In the genomic region with DNA sequence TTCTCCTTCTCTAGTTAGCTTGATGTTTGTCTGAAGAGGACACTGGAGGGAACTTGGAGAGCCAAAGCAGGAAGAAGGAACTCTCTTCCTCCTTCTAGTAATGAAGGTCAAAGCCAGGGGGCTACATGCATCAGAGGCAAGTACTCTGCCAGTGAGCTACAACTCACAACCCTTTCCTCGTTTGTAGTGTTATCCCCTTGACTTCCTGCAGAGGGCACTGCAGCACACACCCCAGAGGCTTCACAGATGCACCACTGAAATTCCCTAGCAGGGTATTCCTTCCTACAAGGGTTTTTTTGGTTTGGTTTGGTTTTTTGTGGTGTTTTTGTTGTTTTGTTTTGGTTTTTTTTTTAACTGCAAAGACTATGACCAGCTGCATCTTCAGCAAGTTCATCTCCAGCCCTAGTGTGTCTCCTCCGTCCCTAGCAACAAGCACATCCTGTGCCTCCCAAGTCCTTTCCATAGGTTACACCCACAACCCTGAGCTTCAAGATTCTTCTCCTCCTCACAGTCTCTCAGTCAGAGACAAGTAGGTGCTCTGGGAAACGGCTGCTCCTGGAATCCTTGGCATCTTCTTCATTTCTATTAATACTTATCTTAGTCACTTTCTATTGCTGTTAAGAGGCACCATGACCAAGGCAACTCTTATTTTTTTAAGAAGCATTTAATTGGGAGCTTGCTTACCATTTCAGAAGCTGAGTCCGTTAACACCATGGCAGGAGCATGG, we compare ENCODE assay signal across 10 mouse cellular contexts.
DNase-seq lines count a peak whose midpoint lies in the region; TF ChIP-seq lines count a peak whose summit lies in the region.
"Had no signal": no experiment of that assay in that cellular context is flagged by ENCODE, and none has a peak within 500 bp of the region (broad histone marks: within the 10 kb centered on the region; RNA-seq: fewer than 3 reads in every experiment).

No protein-coding gene starts in this region.

- H3K27ac ChIP-seq in left cerebral cortex, adult 2 months, result peak overlapping the region; percentile 70
- no peak overlapping the region for H3K27ac ChIP-seq in ES-Bruce4 (ENCODE audit: insufficient read depth, low read length)
- no peak overlapping the region for H3K27ac ChIP-seq in embryonic fibroblast, embryonic 13.5 days (ENCODE audit: insufficient read depth, low read length)
- H3K27ac ChIP-seq: lung, embryonic 15.5 days; neural tube, embryonic 12.5 days had no signal

- TF ChIP-seq CTCF in left cerebral cortex, adult 2 months (IDR thresholded peaks at IDR 0.05), result peak; percentile 63
- TF ChIP-seq CTCF in ES-Bruce4 (IDR thresholded peaks at IDR 0.05; ENCODE audit: low read depth, low read length), result peak; percentile 76
- TF ChIP-seq CTCF in embryonic fibroblast, embryonic 13.5 days (IDR thresholded peaks at IDR 0.05; ENCODE audit: borderline replicate concordance, insufficient read depth, low read length), result peak; percentile 22; the same call in 1 of the 2 replicates

- intact Hi-C loops in left cerebral cortex, adult 2 months (cut with DNase I), result loop anchor here (1.0 to 2.0 kb wide), 2 partner anchors 17 to 39 kb away; no protein-coding TSS in a partner anchor
- intact Hi-C loops in gastrocnemius, postnatal 14 days (cut with DNase I; ENCODE audit: low total_unique reads), result no loop called here

- no peaks in the 10 kb centered on the region; the same call in 1 of the 2 replicates for H3K9me3 ChIP-seq in ES-Bruce4 (replicated peaks; ENCODE audit: control insufficient read depth, insufficient read depth, low read length, poor library complexity, severe bottlenecking)
- H3K9me3 ChIP-seq: lung, embryonic 15.5 days; neural tube, embryonic 12.5 days had no signal

- no peaks in the 10 kb centered on the region for H3K4me1 ChIP-seq in ES-Bruce4 (ENCODE audit: control insufficient read depth, insufficient read depth, low read length)
- no peaks in the 10 kb centered on the region for H3K4me1 ChIP-seq in embryonic fibroblast, embryonic 13.5 days (ENCODE audit: control insufficient read depth, insufficient read depth, low read length)
- H3K4me1 ChIP-seq: lung, embryonic 15.5 days; neural tube, embryonic 12.5 days had no signal

- no peaks in the 10 kb centered on the region for H3K27me3 ChIP-seq in ES-Bruce4 (ENCODE audit: control insufficient read depth, insufficient read depth, low read length, poor library complexity, severe bottlenecking)
- H3K27me3 ChIP-seq: lung, embryonic 15.5 days; neural tube, embryonic 12.5 days had no signal

- DNase-seq in adrenal gland, adult 2 months, result peak; percentile 27
- DNase-seq in adrenal gland, postnatal 25 days, result no peak
- DNase-seq in left cerebral cortex, adult 2 months (ENCODE audit: extremely low spot score in 1 of 2, low spot score in 2 of 2), result no peak
- DNase-seq in left cerebral cortex, adult 8-10 months (ENCODE audit: low spot score in 2 of 2), result no peak
- DNase-seq in cerebellum, postnatal 36 days, result no peak
- DNase-seq in gastrocnemius, postnatal 14 days, result no peak

- no peak overlapping the region for H3K9ac ChIP-seq in ES-Bruce4 (ENCODE audit: low read depth, poor library complexity, severe bottlenecking)
- H3K9ac ChIP-seq: lung, embryonic 15.5 days; neural tube, embryonic 12.5 days had no signal

- no peak for TF ChIP-seq POLR2A in ES-Bruce4 (IDR thresholded peaks at IDR 0.05; ENCODE audit: insufficient read depth, low read length)
- no peak for TF ChIP-seq POLR2A in embryonic fibroblast, embryonic 13.5 days (IDR thresholded peaks at IDR 0.05; ENCODE audit: low read depth, low read length)

- no peak for TF ChIP-seq EP300 in ES-Bruce4 (IDR thresholded peaks at IDR 0.05; ENCODE audit: insufficient read depth, low read depth, low read length)

- H3K36me3 ChIP-seq in ES-Bruce4 (ENCODE audit: control insufficient read depth, insufficient read depth, low read length, poor library complexity, severe bottlenecking), result no peaks in the 10 kb centered on the region
- H3K36me3 ChIP-seq: lung, embryonic 15.5 days; neural tube, embryonic 12.5 days had no signal

- H3K4me3 ChIP-seq in left cerebral cortex, adult 2 months, result no peak overlapping the region
- H3K4me3 ChIP-seq in ES-Bruce4 (ENCODE audit: low read depth, low read length), result no peak overlapping the region
- H3K4me3 ChIP-seq in embryonic fibroblast, embryonic 13.5 days (ENCODE audit: insufficient read depth, low read length), result no peak overlapping the region
- H3K4me3 ChIP-seq: lung, embryonic 15.5 days; neural tube, embryonic 12.5 days had no signal

Comparison
In these comparisons a context has a peak if more than half of its experiments do, and no peak if none do; other contexts are left out.
1. CTCF ChIP-seq: peak in every context shown above with its lines; median percentile 76 in ES-Bruce4; 63 in left cerebral cortex, adult 2 months; 22 in embryonic fibroblast, embryonic 13.5 days.